Mouse (Mus musculus): ENCODE results near the gene Dnmt3b.
A peak's percentile ranks its signal among the peaks of the same experiment; 100 is the strongest.

Gene Dnmt3b

GRCm38 (mm10) chr2:153649298-153650013 is at the start of gene Dnmt3b:
Gene Dnmt3b, plus strand, starts transcription at chr2:153649450.
- peak; percentile 78 for ATAC-seq (ENCODE audit: insufficient number of reproducible peaks, low FRiP score, low TSS enrichment)

GRCm38 (mm10) chr2:153600021-153600666 is 49.1 kb upstream of the Dnmt3b start:
- peak; percentile 34; the same call in 1 of the 2 replicates for ATAC-seq (ENCODE audit: insufficient number of reproducible peaks, low FRiP score, low TSS enrichment)

- no peak for ATAC-seq (ENCODE audit: insufficient number of reproducible peaks, low FRiP score, low TSS enrichment)
Observed at GRCm38 (mm10) chr2:153600667-153601648, 48.3 kb upstream of the Dnmt3b start.

- ATAC-seq (ENCODE audit: insufficient number of reproducible peaks, low FRiP score, low TSS enrichment), result no peak
Observed at GRCm38 (mm10) chr2:153603724-153604123, 45.5 kb upstream of the Dnmt3b start.

DNA sequence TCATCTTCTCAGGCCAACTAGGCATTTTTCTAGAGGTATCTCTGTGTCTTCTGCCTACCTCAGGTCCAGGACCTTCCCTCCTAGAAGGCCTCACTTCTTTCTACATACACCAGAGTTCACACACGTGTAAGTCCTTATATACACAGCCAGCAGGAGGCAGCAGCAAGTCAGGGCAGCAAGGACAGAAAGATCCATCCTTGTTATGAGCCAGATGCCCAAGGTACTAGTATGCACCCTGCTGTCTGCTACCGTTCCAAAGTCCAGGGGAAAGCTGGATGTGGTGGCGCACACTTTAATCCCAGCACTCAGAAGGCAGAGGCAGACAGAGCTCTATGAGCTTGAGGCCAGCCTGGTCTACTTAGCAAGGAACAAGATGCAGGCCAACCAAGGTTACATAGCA is 42.8 kb upstream of the Dnmt3b start:
- no peak for ATAC-seq (ENCODE audit: insufficient number of reproducible peaks, low FRiP score, low TSS enrichment)

DNA sequence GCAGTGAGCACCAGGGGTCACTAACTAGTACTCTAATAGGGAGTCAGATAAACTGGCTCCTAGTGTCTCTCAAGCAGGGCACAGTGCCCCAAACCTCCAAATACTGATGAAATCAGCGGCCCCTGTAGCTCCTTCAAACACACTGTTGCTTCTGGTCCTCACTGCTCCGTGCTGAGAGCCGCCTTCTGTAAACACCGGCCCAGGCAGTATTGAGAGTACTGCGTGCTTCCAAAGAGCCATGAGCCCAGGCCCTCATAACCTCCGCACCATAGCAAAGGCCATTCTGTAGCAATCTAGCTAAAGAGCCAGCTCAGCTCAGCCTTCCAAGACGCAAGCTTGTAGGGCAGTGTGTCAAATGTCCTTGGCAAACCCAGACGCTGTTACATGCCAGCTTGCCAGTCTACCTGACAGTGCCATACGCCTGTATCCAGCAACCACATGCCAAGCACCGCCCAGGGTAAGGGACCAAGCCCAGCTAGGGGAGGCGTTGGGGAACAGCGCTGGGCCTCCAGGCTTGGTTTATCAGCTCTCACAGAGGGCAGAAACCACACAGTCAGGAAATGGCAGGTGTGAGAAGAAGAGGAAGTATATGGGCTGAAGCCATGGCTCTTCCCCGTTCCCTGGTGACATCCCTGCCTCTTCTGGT is 41.3 kb upstream of the Dnmt3b start:
- ATAC-seq (ENCODE audit: insufficient number of reproducible peaks, low FRiP score, low TSS enrichment), result peak; percentile 65

DNA sequence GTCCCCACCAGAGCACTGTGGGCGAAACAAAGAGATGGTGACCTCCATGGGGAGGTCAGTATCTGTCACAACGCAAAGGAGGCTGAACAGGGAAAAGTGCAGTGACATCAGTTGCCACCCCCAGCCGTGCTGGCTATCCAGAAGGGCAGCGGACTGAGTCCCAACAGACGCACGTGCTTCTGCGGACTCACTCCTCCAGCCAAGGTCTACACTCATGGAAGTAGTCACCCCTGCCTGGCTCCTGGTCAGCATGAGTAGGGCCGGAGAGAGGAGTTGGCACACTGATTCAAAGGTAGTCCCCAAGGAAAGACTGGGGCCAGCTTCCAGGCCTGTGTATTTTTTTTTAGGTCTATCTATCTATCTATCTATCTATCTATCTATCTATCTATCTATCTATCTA is 40.2 kb upstream of the Dnmt3b start:
- no peak for ATAC-seq (ENCODE audit: insufficient number of reproducible peaks, low FRiP score, low TSS enrichment)

DNA sequence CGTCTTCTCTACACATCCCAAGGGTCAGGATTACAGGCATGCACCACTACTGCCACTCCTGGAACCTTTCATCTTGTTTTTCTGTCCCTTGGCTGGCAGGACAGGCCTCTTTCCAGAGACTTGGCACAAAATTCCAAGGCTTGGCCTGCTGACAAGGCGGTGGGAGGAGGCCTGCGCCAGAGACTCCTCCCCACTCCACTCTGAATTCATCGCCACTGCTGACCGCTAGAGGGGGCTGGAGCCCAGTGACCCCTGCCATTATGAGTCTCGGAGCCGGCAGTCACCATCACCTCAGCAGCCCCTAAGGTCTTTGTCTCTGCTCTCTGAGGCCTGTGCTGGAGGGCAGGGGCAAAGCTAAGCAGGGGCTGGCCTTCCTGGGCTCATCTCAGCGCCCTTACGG is 39.7 kb upstream of the Dnmt3b start:
- peak; percentile 59 for ATAC-seq (ENCODE audit: insufficient number of reproducible peaks, low FRiP score, low TSS enrichment)

DNA sequence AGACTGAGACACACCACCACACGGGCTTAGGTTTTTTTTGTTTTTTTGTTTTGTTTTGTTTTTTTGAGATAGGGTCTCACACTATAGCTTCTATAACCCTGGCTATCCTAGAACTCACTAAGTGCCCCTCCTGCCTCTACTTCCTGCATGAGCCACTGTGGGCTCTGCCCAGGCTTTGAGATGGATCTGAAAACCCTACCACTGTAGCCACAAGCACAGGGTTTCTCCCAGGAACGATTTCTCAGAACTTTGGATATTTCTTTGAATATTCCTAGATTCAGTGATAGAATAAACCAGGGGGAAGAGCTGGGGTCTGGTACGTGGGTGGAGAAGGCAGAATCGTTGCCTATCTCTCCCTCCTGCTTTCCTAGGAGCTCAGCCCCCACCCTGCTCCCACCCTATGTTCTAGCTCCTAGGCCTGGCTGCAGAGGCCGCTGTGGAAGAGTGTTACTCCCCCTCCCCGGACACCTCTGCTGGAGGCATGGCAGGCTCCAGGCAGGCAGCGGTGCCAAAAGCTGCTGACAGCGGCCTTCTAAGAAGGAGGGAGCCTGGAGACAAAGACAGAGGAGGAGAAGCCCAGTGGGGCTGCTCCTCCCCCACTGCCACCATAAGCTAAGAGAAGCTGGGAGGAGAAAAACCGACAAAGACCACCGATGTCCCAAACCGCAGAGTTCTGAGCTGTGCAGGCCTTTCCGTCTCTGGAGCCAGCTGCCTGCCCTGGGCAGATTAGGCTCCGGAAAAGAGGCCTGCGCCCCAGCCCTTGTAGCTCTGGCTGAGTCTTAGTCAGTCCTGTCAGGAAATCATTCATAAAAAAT is 38.6 kb upstream of the Dnmt3b start:
- ATAC-seq (ENCODE audit: insufficient number of reproducible peaks, low FRiP score, low TSS enrichment), result no peak

DNA sequence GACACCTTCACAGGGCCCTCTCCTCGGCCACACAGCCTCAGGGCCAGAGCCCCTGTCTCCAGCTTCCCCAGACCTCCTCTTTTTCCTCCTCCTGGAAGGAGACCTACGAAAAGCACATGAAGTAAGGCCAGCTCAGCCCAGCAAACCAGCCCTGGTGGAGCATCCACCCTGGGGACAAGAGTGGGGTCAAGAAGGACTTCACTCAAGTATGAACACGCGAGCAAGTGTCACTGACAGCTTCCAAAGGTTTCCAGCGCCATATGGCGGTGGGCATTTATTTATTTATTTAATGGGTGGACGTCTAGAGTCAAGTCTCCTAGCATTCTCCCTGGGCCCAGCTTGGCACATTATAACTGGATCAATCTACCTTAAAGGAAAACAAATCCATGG is 38.0 kb upstream of the Dnmt3b start:
- no peak for ATAC-seq (ENCODE audit: insufficient number of reproducible peaks, low FRiP score, low TSS enrichment)

DNA sequence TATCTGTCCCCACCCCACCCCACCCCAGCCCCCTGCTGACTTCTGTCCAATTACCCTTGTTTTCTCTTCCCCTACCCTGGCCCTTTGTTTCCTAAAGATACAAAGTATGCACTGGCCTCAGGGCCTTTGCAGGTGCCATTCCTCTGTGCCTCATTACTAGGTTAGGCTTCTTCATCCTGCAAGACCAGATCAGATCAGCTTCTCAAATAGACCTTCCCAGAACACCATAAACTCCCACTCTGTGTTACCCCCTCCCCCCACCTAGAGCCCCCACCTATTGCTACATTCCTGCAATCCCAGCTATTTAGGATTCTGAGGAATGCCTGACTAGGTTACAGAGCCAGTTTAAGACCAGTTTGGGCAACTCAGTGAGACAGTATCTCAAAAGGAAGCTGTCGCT is 37.5 kb upstream of the Dnmt3b start:
- ATAC-seq (ENCODE audit: insufficient number of reproducible peaks, low FRiP score, low TSS enrichment), result no peak

GRCm38 (mm10) chr2:153612594-153613281 is 36.5 kb upstream of the Dnmt3b start:
- no peak for ATAC-seq (ENCODE audit: insufficient number of reproducible peaks, low FRiP score, low TSS enrichment)

DNA sequence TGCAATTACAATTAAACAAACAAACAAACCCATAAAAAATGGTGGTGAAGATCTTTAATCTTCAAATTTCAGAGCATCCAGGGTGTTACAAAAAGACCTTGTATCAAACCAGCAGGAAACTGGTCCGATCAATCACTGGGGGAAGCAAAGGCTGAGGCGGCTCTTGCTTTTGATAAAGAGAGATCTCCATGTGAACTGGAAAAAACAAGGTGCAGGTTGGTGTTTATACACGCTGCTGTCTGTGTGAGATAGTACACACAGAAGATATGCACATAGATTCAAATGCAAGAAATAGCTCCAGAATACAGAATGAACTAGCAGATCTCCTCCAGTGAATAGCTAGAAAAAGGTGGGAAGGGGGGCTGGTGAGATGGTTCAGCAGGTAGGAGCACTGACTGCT is 32.4 kb upstream of the Dnmt3b start:
- ATAC-seq (ENCODE audit: insufficient number of reproducible peaks, low FRiP score, low TSS enrichment), result no peak

DNA sequence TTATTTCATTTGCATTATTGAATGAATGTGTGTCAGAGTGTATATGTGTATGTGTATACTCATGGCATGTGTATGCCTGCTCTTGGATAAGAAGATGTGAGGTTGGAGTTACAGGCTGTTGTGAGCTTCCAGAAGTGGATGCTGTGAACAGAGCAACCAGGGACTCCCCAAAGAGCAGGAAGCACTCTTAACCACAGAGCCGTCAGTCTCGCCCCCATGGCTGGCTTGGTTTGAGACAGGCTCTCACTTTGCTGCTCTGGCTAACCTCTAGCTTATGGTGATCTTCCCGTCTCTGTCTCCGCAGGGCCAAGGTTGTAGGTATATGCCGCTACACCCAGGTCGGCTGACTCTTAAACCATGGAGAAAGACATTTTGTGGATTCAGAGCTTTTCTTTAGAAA is 30.8 kb upstream of the Dnmt3b start:
- no peak for ATAC-seq (ENCODE audit: insufficient number of reproducible peaks, low FRiP score, low TSS enrichment)

DNA sequence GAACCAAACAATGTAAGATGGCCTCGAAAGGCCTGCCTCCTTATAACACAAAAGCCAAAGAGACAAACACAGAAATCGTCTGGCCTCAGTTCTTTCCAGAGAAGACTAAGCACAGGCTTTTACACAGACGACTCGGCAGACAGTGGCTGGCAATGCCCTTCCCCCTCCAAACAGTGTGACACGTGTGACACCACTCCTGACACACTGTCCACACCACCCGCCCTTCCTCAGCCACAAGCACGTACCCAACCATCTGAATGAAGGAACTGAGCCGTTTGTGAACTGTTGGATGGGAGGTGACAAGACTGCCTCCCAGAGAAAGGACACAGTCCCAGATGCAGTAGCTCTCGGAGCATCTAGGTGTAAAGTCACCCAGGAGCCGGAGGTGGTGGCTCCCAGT is 30.4 kb upstream of the Dnmt3b start:
- no peak for ATAC-seq (ENCODE audit: insufficient number of reproducible peaks, low FRiP score, low TSS enrichment)

GRCm38 (mm10) chr2:153622449-153622848 is 26.8 kb upstream of the Dnmt3b start:
- no peak for ATAC-seq (ENCODE audit: insufficient number of reproducible peaks, low FRiP score, low TSS enrichment)

DNA sequence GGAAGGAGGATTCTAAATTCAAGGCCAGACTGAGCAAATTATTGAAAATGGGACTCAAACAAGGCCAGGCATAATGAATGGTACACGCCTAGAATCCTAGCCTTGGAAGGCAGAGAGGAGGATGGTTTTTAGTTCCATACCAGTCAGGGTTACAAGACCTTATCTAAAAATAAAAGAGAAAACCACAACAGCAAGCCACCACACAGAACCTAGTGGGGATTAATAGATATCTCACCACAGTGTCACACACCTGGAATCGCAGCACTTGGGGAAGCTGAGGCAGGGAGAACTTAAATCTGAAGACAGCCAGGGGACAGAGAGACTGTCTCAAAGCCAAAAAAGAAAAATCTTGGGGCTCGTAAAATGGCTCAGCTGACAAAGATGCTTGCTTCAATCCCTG is 18.3 kb upstream of the Dnmt3b start:
- no peak for ATAC-seq (ENCODE audit: insufficient number of reproducible peaks, low FRiP score, low TSS enrichment)

- ATAC-seq (ENCODE audit: insufficient number of reproducible peaks, low FRiP score, low TSS enrichment), result peak; percentile 93
Observed at GRCm38 (mm10) chr2:153631976-153632870, 17.0 kb upstream of the Dnmt3b start, which contains the start of gene Commd7. Gene Commd7, minus strand, starts transcription at chr2:153632781.
